Mouse (Mus musculus) hematopoietic stem cell, adult 5-6 weeks (primary cell): ENCODE data around the gene Kcnj8. TPM values are rescaled to one million over a fixed set of nuclear protein-coding genes. Genes with fewer than 3 reads are reported as not detected.

Experiments
- ATAC-seq, 2 experiments: fragments of 125-278 bp in 1 of 2; replicated peaks in 1 of 2; 2 replicates each; pipeline ENCODE4 v1.8.0; 2016 to 2017; ENCODE audit warnings: inconsistent platforms in 2 of 2, mild to moderate bottlenecking in 2 of 2, moderate number of reproducible peaks in 2 of 2, low read depth in 1 of 2, moderate TSS enrichment in 1 of 2; ENCODE audit not compliant: low FRiP score in 2 of 2, poor library complexity in 2 of 2, severe bottlenecking in 2 of 2, insufficient read depth in 1 of 2, low TSS enrichment in 1 of 2
- total RNA-seq: library from RNA; stranded (forward); fragments of 172-1452, 232-1000 nt; gene quantifications from 2 replicates; pipeline ENCODE4 v1.2.3, GENCODE M21; 2017

Kcnj8 gene
- 0.65 TPM in 1 of 2 replicates, not detected in the other for total RNA-seq

GRCm38 (mm10) chr6:142571055-142571618 lies at the start of gene Kcnj8:
TSS of gene Kcnj8 (minus strand) at chr6:142571614.
- ATAC-seq, result peak; percentile 66 to 70

DNA sequence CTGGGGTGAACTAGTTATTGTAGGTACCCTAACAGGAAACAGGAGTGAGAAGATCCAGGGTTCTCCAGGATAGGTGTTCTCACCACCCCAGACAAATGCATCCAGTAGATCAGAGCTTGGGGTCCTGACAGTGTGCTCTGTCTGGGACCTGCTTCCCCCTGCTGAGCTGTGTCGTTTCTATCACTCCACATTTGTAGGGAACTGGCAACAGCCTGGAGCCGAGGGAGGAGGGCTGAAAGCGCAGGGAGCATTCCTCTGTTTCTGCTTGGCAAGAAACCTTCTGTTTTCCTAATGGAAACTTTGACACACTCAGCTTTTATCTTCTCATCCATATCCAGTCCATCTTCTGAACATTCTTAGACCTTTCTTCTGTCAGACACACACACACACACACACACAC lies 45.2 kb upstream of the Kcnj8 start:
- ATAC-seq, result no peak

- no peak for ATAC-seq
Measured at GRCm38 (mm10) chr6:142614324-142614723, 42.9 kb upstream of the Kcnj8 start.

DNA sequence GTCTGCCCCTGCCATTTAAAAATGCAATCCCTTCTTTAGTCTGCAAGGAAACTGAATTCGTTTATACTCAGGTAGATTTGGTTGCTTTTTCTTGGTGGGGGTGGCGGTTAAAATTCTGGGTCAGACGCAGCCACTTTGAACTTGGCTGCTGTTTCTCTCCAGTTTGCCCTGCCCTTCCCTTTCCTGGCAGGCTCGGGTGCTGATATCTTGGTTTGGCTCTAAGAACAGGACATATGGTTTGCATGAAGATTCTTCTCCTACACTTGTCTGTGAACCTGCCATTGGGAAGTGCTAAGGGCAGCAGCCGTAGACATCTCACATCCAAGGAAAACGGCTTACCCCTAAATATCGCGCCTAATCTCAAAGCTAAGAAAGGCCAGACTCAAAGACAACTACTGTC lies 41.0 kb upstream of the Kcnj8 start:
- ATAC-seq, result no peak

DNA sequence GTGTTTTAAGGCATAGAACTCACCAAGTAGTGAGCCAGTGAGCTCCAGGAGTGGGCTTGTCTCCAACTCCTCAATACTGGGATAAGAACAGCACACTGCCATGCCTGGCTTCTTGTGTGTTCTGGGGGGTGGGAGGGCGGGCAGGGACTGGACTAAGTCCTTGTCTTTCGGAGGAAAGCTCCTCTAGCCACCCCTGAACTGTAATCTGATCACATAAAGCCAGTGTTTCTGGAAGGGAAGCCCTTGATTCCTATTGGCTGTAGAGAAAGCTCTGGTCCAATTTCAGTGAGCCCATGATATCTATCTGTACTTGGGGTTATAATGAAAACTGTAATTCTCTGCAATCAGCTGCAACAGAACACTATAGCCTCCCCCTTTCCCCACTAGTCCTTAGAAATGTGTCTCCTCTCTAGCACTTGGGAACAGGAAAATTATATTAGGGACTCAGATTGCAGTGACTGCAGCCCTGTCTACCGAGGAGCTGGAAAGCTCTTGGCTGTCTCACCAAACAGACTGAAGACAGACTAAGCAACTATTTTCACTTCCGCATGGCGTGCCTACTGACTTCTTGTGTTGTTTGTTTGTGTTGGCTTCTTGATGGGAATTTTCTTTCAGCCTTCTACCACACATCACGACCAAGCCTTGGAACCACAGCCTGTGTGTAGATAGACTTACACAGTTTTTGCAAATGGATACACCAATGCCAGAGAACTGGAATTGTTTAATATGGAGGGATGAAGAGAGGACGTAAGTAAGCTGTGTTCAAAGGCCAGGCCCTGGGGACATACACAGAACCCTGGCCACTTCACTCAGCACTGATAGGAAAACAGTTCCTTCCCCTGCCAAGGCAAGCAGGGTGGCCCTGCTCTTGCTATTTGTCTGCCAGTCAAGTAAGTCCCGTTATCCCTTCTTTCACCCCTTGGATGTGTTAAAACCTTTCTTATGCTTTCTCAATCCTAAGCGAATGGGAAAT lies 38.3 kb upstream of the Kcnj8 start:
- no peak for ATAC-seq

DNA sequence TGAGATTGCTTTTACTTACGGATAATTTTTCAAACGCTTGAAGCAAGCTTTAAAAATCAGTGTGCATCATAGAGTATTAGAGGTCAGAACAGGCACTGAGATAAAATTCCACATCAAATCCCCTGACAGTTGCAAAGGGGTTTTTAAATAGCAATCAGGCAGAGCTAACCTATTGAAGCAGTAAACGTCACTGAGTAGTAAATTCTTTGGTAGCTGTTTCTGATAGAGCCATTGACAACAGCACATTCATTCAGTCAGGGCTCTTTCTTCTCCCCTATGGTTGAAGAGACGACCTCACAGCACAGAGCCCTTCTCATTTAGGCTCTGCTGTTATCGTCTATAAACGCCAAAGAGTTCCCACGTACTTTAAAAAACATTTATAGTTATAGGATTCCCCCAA lies 35.7 kb upstream of the Kcnj8 start:
- no peak for ATAC-seq

- no peak for ATAC-seq
Measured at GRCm38 (mm10) chr6:142602772-142603171, 31.4 kb upstream of the Kcnj8 start.

DNA sequence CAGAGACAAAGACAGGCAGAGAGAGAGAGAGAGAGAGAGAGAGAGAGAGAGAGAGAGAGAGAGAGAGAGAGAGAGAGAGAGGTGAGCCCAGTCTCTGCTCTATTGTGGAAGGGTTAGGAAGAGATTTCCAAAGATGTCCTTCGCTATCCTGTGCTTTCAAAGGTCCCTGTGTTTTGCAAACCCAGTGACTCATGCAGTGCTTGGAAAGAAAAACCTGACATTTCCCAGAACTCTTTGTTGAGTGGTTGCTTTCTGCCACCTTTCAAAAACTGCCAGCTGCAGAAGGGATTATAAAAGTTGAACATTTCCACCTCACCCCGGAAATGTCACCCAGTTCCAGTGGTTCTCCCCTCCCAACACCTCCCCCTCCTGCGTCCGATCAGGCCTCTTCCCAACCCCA lies 7.4 kb upstream of the Kcnj8 start:
- ATAC-seq, result no peak

- no peak for ATAC-seq
Measured at GRCm38 (mm10) chr6:142577801-142578200, 6.4 kb upstream of the Kcnj8 start.

- ATAC-seq, result peak; percentile 48 to 54; a peak in 3 of 4 replicates
Measured at GRCm38 (mm10) chr6:142572876-142573275, 1.5 kb upstream of the Kcnj8 start.

- peak in 1 of 2 experiments; percentile 44; a peak in 2 of 4 replicates for ATAC-seq
Measured at GRCm38 (mm10) chr6:142571629-142572360, 381 bp upstream of the Kcnj8 start.

GRCm38 (mm10) chr6:142570046-142570770 lies 1.2 kb downstream of the Kcnj8 start:
- no peak for ATAC-seq

- ATAC-seq, result no peak
Measured at GRCm38 (mm10) chr6:142568713-142569357, 2.6 kb downstream of the Kcnj8 start.

DNA sequence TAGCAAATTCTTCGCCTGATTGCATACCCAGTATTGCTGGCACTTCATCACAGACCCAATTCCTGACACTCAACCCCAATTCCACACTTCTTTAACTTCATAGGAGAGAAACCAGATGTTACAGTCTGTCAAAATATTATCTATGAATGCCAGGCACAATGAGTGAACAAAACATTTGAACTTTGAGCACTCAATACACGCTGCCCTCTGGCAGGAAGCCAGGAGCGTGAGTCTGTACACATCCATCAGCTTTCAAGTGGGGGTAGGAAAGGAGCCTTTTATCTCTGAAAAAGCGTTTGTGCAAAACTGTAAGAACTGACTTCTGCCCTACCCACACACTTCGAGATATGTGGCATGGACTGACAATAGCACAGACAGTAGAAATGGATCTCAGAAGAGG lies 4.0 kb downstream of the Kcnj8 start:
- no peak for ATAC-seq

GRCm38 (mm10) chr6:142564746-142565145 lies 6.7 kb downstream of the Kcnj8 start:
- ATAC-seq, result no peak

GRCm38 (mm10) chr6:142561151-142561550 lies 10.3 kb downstream of the Kcnj8 start:
- ATAC-seq, result peak; percentile 64 to 80; a peak in 3 of 4 replicates
